Mouse (Mus musculus) limb, embryonic 13.5 days (tissue): ENCODE results near the gene Prkcg. TPM values are rescaled to one million over a fixed set of nuclear protein-coding genes. Genes with fewer than 3 reads are reported as not detected.
"Not testable (repeated sequence)": the region's sequence is repeated elsewhere in the genome, so short reads cannot be mapped to it uniquely, and the experiment has no call there.

Experiments
- ATAC-seq: fragments of 200-750 bp; cut with Nextera tagmentation; 2 replicates; pipeline ENCODE4 v1.8.0; 2017; ENCODE audit warnings: low read depth, moderate number of reproducible peaks, moderate TSS enrichment; ENCODE audit not compliant: low FRiP score
- H3K27ac ChIP-seq: fragments of 300-500 bp; sonication (generic); 2 replicates; pipeline ENCODE4 v1.5.1; 2015; ENCODE audit warnings: inconsistent platforms, mild to moderate bottlenecking, moderate library complexity
- H3K27me3 ChIP-seq: fragments of 300-500 bp; sonication (generic); 2 replicates; pipeline ENCODE4 v1.6.1; 2015; ENCODE audit warnings: mild to moderate bottlenecking, inconsistent platforms
- H3K36me3 ChIP-seq: fragments of 300-500 bp; sonication (generic); 2 replicates; pipeline ENCODE4 v1.6.1; 2015; ENCODE audit warnings: inconsistent platforms, mild to moderate bottlenecking, moderate library complexity
- H3K4me1 ChIP-seq: fragments of 300-500 bp; sonication (generic); 2 replicates; pipeline ENCODE4 v1.6.1; 2015; ENCODE audit warnings: inconsistent platforms
- H3K4me2 ChIP-seq: fragments of 300-500 bp; sonication (generic); replicated peaks from 2 replicates; pipeline ENCODE4 v1.6.1; 2015; ENCODE audit warnings: inconsistent platforms, mild to moderate bottlenecking, moderate library complexity
- H3K4me3 ChIP-seq: fragments of 300-500 bp; sonication (generic); 2 replicates; pipeline ENCODE4 v1.5.1; 2015; ENCODE audit warnings: moderate library complexity, mild to moderate bottlenecking, inconsistent platforms
- H3K9ac ChIP-seq: fragments of 300-500 bp; sonication (generic); 2 replicates; pipeline ENCODE4 v1.6.1; 2015; ENCODE audit warnings: mild to moderate bottlenecking, inconsistent platforms
- H3K9me3 ChIP-seq: fragments of 300-500 bp; sonication (generic); 2 replicates; pipeline ENCODE4 v1.6.1; 2016; ENCODE audit warnings: inconsistent platforms
- WGBS: fragments of 180-500 bp; shearing (Covaris S2); methylation state at CpG from one replicate; pipeline ENCODE4 v1.1.7; 2015; 5-methylcytosine and 5-hydroxymethylcytosine counted together
- polyA plus RNA-seq: library from polyadenylated mRNA; unstranded; fragments of >200 nt; fragmentation: Nextera tagmentation; extraction: Ambion mirVana; gene quantifications from 2 replicates; pipeline ENCODE4 v1.2.1, GENCODE M21; 2015

Gene Prkcg
- polyA plus RNA-seq, 1 experiment from 2014 or later: 0.23 TPM

DNA sequence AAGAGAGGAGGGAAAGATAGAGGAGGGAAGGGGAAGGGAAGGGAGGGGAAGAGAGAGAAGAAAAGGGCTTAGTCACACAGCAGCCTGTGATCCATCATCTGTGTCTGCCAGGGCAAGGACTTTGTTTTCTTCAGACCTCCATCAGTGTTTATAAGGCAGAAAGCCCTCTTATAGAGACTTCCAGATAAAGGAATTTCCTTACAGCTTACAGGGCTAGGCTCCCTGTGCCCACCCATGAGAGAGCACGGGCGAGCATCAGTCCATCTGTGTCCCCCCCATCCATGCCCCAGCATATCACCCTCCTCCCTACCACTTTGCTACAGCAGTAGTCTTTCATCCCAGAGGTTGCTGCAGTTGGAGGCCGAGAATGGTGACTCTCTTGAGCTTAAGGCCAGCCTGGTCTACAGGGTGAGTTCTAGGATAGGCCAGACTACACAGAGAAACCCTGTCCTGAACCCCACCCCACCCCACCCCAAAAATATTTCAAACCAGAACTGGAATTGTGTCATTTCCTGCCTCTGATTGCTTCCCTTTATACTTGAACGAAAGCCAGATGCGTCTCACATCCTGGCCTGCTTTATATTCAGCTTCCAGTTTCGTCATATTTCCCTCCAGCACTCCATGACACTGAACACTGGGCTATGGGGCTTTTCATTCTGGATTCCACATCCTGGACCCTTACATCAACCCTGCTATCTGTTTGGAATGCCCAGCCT is 13.4 kb upstream of the Prkcg start:
- WGBS: 39% methylated on average over 6 of the region's 6 CpGs
- H3K4me2 ChIP-seq: no peak overlapping the region
- no peak overlapping the region for H3K27ac ChIP-seq
- H3K4me1 ChIP-seq: no peaks in the 10 kb centered on the region
- H3K9me3 ChIP-seq: no peaks in the 10 kb centered on the region
- no peaks in the 10 kb centered on the region for H3K36me3 ChIP-seq
- H3K4me3 ChIP-seq: no peak overlapping the region
- H3K27me3 ChIP-seq: no peaks in the 10 kb centered on the region
- no peak for ATAC-seq
- no peak overlapping the region for H3K9ac ChIP-seq

- not testable (repeated sequence) for H3K9ac ChIP-seq, H3K4me3 ChIP-seq, H3K9me3 ChIP-seq, H3K4me1 ChIP-seq, H3K27me3 ChIP-seq, H3K4me2 ChIP-seq, H3K27ac ChIP-seq, ATAC-seq, H3K36me3 ChIP-seq
- WGBS: 43% methylated on average over 4 of the region's 4 CpGs
These were observed 12.2 kb upstream of the Prkcg start for GRCm38 (mm10) chr7:3276781-3277180.

DNA sequence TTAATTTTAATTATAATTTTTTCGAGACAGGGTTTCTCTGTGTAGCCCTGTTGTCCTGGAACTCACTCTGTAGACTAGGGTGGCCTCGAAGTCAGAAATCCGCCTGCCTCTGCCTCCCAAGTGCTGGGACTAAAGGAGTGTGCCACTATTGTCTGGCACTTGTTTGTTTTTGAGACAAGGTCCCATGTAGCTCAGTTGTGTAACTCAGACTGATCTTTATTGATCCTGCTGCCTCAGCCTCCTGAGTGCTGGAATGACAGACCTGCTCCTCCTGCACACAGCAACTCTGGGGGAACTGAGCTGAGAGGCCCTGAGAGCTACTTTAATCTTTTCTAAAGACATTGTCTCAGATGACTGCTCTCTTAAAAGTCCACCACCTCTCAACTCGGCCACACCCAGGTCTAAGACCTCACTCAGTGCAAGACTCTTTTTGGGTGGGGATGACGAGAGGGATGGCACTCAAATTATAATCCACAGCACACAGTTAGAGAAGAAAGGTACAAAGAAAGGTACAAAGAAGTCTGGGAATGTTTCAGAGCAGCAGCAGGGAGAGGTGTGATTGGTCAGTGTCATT is 8.8 kb upstream of the Prkcg start:
- 70% methylated on average over 5 of the region's 5 CpGs for WGBS
- Histone ChIP-seq H3K9me3 (no peaks in the 10 kb centered on the region), H3K9ac (no peak overlapping the region), H3K4me3 (no peak overlapping the region), H3K4me2 (no peak overlapping the region), H3K27me3 (no peaks in the 10 kb centered on the region), H3K36me3 (no peaks in the 10 kb centered on the region), H3K27ac (no peak overlapping the region), H3K4me1 (no peaks in the 10 kb centered on the region)
- no peak for ATAC-seq

DNA sequence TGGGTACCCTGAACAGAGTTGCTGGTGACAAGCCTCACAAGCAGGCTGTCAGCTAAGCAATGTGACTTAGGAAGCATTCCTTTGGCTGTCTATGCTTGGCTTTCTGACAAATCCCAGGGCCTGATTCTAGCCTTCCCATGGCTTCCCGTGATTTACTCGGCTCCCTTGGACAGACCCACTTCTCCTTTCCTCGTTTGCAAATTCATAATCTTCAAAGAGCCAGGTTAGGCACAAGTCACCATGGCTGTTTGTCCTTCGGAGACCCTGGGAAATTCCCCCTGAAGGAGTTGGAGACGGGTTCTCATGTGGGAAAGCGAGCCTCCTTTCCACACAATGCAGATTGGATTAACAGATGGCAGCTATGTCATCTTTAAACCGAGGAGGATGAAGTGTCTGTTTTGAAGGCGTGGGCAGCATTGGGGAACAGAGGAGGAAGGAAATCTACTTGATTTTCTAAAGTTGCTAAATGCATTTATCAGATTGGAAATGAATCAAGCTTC is 8.3 kb upstream of the Prkcg start:
- no peak overlapping the region for H3K4me2 ChIP-seq
- WGBS: 47% methylated on average over 8 of the region's 8 CpGs
- no peak for ATAC-seq
- H3K27me3 ChIP-seq: no peaks in the 10 kb centered on the region
- no peaks in the 10 kb centered on the region for H3K9me3 ChIP-seq
- H3K4me3 ChIP-seq: no peak overlapping the region
- H3K36me3 ChIP-seq: no peaks in the 10 kb centered on the region
- no peaks in the 10 kb centered on the region for H3K4me1 ChIP-seq
- H3K27ac ChIP-seq: no peak overlapping the region
- no peak overlapping the region for H3K9ac ChIP-seq

- WGBS: 88% methylated on average over 6 of the region's 6 CpGs
- no peaks in the 10 kb centered on the region for H3K9me3 ChIP-seq
- ATAC-seq: no peak
- H3K36me3 ChIP-seq: no peaks in the 10 kb centered on the region
- no peak overlapping the region for H3K4me2 ChIP-seq
- H3K4me3 ChIP-seq: no peak overlapping the region
- H3K9ac ChIP-seq: no peak overlapping the region
- no peak overlapping the region for H3K27ac ChIP-seq
- H3K27me3 ChIP-seq: no peaks in the 10 kb centered on the region
- no peaks in the 10 kb centered on the region for H3K4me1 ChIP-seq
These were observed 7.2 kb upstream of the Prkcg start for GRCm38 (mm10) chr7:3281741-3282140.

- 88% methylated on average over 11 of the region's 11 CpGs for WGBS
- ATAC-seq: no peak
- Histone ChIP-seq H3K9ac (no peak overlapping the region), H3K4me2 (no peak overlapping the region), H3K4me3 (no peak overlapping the region), H3K27me3 (no peaks in the 10 kb centered on the region), H3K27ac (no peak overlapping the region), H3K9me3 (no peaks in the 10 kb centered on the region), H3K4me1 (0 out of 2 replicates have a peak, but pooled peaks cover 4% of the 10 kb centered on the region), H3K36me3 (no peaks in the 10 kb centered on the region)
These were observed 5.7 kb upstream of the Prkcg start for GRCm38 (mm10) chr7:3283081-3283875.

GRCm38 (mm10) chr7:3284604-3285003 is 4.4 kb upstream of the Prkcg start:
- H3K9ac ChIP-seq: no peak overlapping the region
- 77% methylated on average over 10 of the region's 10 CpGs for WGBS
- ATAC-seq: no peak
- H3K9me3 ChIP-seq: no peaks in the 10 kb centered on the region
- H3K27ac ChIP-seq: no peak overlapping the region
- no peaks in the 10 kb centered on the region for H3K27me3 ChIP-seq
- peaks cover 7% of the 10 kb centered on the region; the same call in 1 of the 2 replicates for H3K4me1 ChIP-seq
- H3K4me3 ChIP-seq: no peak overlapping the region
- no peaks in the 10 kb centered on the region for H3K36me3 ChIP-seq
- no peak overlapping the region for H3K4me2 ChIP-seq

DNA sequence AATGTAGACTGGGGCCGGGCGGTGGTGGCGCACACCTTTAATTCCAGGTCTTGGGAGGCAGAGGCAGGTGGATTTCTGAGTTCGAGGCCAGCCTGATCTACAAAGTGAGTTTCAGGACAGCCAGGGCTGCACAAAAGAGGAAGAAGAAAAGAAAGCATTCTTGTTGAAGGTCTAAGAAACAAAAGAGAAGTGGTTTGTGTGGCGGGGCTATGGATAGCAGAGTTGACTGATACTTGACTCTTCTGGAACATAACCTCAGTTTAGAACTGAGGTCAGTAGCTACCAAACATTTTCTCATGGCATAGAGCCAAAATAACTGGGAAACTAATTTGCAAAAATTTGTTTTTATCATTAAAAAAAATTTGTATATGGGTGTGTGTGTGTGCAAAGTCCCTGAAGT is 2.9 kb upstream of the Prkcg start:
- no peak overlapping the region for H3K27ac ChIP-seq
- H3K36me3 ChIP-seq: no peaks in the 10 kb centered on the region
- H3K9me3 ChIP-seq: no peaks in the 10 kb centered on the region
- ATAC-seq: no peak
- no peak overlapping the region for H3K4me3 ChIP-seq
- no peak overlapping the region for H3K4me2 ChIP-seq
- H3K4me1 ChIP-seq: peaks cover 16% of the 10 kb centered on the region
- no peak overlapping the region for H3K9ac ChIP-seq
- no peaks in the 10 kb centered on the region for H3K27me3 ChIP-seq
- WGBS: 92% methylated on average over 5 of the region's 5 CpGs

GRCm38 (mm10) chr7:3287186-3287585 is 1.8 kb upstream of the Prkcg start:
- no peaks in the 10 kb centered on the region for H3K9me3 ChIP-seq

GRCm38 (mm10) chr7:3290257-3291033 is 1.5 kb downstream of the Prkcg start:
- 2% methylated on average over 18 of the region's 18 CpGs for WGBS
- Histone ChIP-seq H3K27me3 (no peaks in the 10 kb centered on the region), H3K4me2 (peak overlapping the region; percentile 75), H3K9me3 (no peaks in the 10 kb centered on the region), H3K4me3 (peak overlapping the region; percentile 53), H3K4me1 (peaks cover 36% of the 10 kb centered on the region), H3K27ac (peak overlapping the region; percentile 91), H3K9ac (peak overlapping the region; percentile 72), H3K36me3 (peaks cover 16% of the 10 kb centered on the region)
- ATAC-seq: peak; percentile 89

More at GRCm38 (mm10) chr7:3287186-3287585, 1.8 kb upstream of the Prkcg start:
- ATAC-seq: no peak
- Histone ChIP-seq H3K36me3 (no peaks in the 10 kb centered on the region), H3K27me3 (no peaks in the 10 kb centered on the region), H3K27ac (peak overlapping the region; percentile 44; the same call in 1 of the 2 replicates), H3K9ac (no peak overlapping the region), H3K4me1 (peaks cover 27% of the 10 kb centered on the region), H3K4me3 (no peak overlapping the region), H3K4me2 (no peak overlapping the region; the same call in 1 of the 2 replicates)
- WGBS: 70% methylated on average over 7 of the region's 7 CpGs

DNA sequence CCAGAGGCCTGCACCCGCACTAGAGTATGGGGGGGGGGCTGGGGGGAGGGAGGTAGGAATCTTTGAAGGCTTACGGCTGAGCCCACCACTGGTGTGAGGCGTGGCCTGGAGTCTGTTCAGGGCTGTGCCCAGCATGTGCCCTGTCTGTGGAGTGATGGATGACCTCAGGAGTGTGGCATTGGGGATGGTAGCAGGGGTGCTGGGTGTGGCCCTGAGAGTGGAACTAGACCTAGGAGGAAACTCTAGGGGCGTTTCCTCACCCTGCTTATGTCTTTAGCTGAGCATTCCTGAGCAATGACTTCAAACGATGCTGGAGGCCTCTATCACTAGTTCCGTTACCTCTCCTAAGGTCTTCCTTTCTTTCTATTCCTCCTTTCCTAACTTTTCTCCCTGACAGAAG is 2.2 kb downstream of the Prkcg start:
- Histone ChIP-seq H3K9ac (peak overlapping the region; percentile 61), H3K27ac (peak overlapping the region; percentile 76; the same call in 1 of the 2 replicates), H3K4me3 (peak overlapping the region; percentile 53), H3K4me2 (peak overlapping the region; percentile 75), H3K9me3 (no peaks in the 10 kb centered on the region), H3K36me3 (peaks cover 23% of the 10 kb centered on the region), H3K4me1 (peaks cover 36% of the 10 kb centered on the region), H3K27me3 (no peaks in the 10 kb centered on the region)
- ATAC-seq: no peak
- WGBS: 32% methylated on average over 6 of the region's 6 CpGs
